Mouse (Mus musculus): ENCODE measurements around the gene Tmem150c. TPM values are rescaled to one million over a fixed set of nuclear protein-coding genes. Genes with fewer than 3 reads are reported as not detected.

Gene Tmem150c
- total RNA-seq, 2 experiments from 2014 or later, result 41.5 to 46.9 TPM

DNA sequence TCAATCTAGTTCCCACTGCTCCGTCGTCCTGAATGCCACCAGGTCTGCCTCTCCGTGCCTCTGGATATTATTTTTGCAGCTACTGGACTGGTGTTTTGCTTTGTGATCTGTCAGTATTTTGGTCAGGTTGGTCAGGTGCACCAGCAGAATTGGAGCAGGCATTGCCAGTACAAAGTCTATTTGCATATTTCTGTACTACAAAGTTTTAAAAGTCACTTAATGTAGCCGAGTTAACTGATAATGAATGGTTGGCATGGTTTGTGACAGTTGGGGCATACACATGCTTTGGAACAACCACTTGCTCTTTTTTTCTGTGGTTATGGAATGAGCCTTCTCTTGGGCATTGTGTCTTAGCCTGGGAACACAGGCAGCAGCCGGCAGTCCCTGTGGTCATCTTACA, 115.0 kb downstream of the Tmem150c start:
- Histone ChIP-seq H3K4me3 (no peak overlapping the region), H3K27ac (no peak overlapping the region)
- DNase-seq (ENCODE audit: extremely low spot score in 1 of 2, low spot score in 2 of 2), result no peak
- TF ChIP-seq CTCF (IDR thresholded peaks at IDR 0.05), result no peak
- intact Hi-C loops (cut with DNase I), result no loop called here

DNA sequence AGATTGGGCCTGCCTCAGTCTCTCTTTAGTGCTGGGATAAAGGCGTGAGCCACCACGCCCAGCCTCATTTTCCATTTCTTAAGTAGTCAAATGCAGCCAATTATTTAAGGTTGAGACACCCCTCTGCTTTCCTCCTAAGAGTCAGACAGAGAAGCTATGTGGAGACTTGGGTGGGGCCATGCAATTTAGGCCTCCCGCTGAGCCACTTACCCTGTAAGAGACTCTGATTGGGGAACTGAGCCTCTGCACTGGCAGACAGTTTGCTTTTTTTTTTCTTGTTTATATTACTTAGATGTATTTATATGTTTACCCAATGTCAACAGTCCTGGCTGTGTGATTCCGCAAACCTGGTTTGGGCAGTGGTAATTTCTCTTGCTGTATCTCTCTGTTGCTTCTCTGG, 115.6 kb downstream of the Tmem150c start:
- Histone ChIP-seq H3K4me3 (no peak overlapping the region), H3K27ac (no peak overlapping the region)
- no peak for TF ChIP-seq CTCF (IDR thresholded peaks at IDR 0.05)
- intact Hi-C loops (cut with DNase I), result no loop called here
- DNase-seq (ENCODE audit: extremely low spot score in 1 of 2, low spot score in 2 of 2), result no peak

DNA sequence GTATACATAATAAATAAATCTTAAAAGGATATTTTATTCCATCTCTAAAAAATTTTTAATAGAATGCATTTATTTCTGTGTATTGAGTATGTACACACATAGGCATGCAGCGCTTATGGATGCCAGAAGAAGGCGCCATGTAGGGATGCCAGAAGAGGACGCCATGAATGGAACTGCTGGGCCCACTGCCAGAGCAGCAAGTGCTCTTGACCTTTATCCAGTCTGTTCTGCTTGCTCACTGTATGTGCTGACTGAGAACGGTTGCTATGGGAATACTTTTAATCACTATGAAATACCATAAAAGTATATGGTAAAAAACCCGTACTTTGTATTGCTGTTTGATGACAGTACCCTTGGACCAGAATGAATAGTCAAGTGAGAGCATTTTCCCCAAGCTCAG, 116.2 kb downstream of the Tmem150c start:
- no peak overlapping the region for H3K4me3 ChIP-seq
- no peak overlapping the region for H3K27ac ChIP-seq
- TF ChIP-seq CTCF (IDR thresholded peaks at IDR 0.05), result peak; percentile 19
- intact Hi-C loops (cut with DNase I), result no loop called here
- no peak for DNase-seq (ENCODE audit: extremely low spot score in 1 of 2, low spot score in 2 of 2)

DNA sequence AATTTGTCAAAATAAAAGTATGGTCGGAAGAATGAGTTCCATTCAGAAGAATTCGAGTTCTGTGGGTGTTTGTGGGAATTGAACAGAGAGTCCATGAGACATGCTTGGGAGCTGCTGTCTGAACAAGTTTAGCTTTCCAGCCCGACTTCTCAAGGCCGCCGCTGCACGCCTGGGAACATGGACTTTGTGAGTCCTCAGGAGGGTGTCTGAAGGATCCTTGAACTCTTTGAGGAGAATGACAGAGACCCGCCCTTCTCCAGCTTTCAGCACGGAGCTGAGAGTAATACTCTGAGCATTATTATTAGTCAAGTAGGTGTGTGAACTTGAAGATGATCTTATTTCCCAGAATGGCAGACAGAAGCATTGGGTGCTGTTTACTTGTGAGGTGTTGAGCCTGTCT, 117.1 kb downstream of the Tmem150c start:
- intact Hi-C loops (cut with DNase I), result no loop called here
- no peak for TF ChIP-seq CTCF (IDR thresholded peaks at IDR 0.05)
- Histone ChIP-seq H3K4me3 (no peak overlapping the region), H3K27ac (no peak overlapping the region)
- DNase-seq (ENCODE audit: extremely low spot score in 1 of 2, low spot score in 2 of 2), result no peak

DNA sequence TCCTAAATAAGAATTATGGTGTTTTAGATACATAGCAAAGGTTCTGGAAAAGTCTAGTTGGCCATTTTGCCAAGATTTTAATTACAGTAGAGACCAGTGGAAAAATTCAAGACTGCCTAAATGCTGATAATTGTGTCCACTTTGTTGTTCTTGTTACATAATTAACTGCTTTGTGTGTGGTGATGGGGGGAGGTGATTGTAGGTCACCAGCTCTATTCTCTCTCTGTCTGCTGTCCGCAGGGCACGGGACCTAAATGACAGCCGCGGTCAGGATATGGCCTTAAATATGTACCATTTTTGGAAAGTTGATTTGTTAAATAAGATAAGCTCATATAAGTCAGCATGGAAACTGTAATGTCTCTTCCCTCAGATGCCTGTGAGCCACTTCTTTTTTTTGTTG, 118.3 kb downstream of the Tmem150c start:
- TF ChIP-seq CTCF (IDR thresholded peaks at IDR 0.05), result no peak
- Histone ChIP-seq H3K4me3 (peak overlapping the region; percentile 99; the same call in 1 of the 2 replicates), H3K27ac (no peak overlapping the region)
- intact Hi-C loops (cut with DNase I), result no loop called here
- no peak for DNase-seq (ENCODE audit: extremely low spot score in 1 of 2, low spot score in 2 of 2)

DNA sequence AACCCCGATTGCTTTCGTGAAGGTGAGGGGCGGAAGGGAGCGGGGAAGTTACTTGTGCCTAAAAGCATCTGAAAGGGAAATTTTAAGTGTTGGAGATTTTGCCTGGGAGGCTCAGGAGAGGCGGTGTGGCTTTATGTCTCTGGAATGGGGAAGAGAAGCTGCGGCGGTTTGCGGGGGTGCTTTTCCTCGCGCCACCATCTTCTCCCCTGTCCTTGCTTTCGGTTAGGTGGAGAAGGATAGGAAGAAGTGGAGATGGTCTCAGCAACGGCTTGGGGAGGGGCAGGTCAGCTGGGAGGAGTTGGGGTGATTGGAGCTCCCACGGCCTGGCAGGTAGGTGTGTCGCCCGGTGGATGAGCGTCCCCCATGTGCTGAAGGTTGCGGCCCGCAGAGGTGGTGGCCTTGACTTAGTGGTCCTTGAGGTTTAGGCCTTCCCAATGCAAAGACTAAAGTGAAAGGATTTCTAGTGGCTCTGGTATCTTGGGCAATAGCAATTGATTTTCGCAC, 119.3 kb downstream of the Tmem150c start:
- peak; percentile 29 to 43 for DNase-seq (ENCODE audit: extremely low spot score in 1 of 2, low spot score in 2 of 2)
- Histone ChIP-seq H3K27ac (peak overlapping the region; percentile 99), H3K4me3 (peak overlapping the region; percentile 99)
- intact Hi-C loops (cut with DNase I), result no loop called here
- TF ChIP-seq CTCF (IDR thresholded peaks at IDR 0.05), result no peak

DNA sequence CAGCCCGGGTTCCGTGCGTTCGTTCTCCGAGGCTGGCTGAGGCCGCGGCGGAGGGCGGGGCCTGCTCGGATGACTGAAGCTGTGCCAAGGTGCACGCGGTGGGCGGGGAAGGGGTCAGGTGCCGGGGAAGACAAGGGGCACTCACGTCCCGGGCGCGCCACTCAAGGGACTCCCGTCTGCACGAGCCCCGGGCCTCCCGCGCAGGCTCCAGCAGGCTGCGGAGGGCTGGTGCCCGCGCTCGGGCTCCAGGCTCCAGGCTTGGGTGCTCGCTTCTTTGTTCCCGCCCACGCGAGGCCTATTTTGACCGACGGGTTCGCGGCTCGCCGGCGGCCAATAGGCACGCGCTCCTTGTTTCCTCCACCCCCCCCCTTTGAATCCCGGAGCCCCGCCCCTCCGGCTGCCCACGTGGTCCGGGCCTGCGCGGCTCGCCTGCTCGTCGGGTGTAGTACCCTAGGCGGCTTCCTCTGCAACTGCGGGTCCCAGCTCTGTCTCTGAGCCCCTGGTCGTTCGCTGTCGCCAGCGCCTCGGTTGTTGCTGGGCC, 119.9 kb downstream of the Tmem150c start, which contains the start of the genes Hnrnpdl and Enoph1:
Gene Hnrnpdl, minus strand, starts transcription at position 63 of the 541 bp plus-strand sequence.
Gene Enoph1, plus strand, starts transcription at position 384 of the 541 bp plus-strand sequence.
- peak; percentile 95 for DNase-seq (ENCODE audit: extremely low spot score in 1 of 2, low spot score in 2 of 2)
- Histone ChIP-seq H3K4me3 (peak within 1 kb of the TSS; percentile 99), H3K27ac (peak within 1 kb of the TSS; percentile 99)
- intact Hi-C loops (cut with DNase I), result loop anchor here (1.0 to 5.0 kb wide), 2 partner anchors 60 to 837 kb away; partner anchors contain the start of gene 4930524J08Rik
- TF ChIP-seq CTCF (IDR thresholded peaks at IDR 0.05), result no peak; the same call in 1 of the 2 replicates

DNA sequence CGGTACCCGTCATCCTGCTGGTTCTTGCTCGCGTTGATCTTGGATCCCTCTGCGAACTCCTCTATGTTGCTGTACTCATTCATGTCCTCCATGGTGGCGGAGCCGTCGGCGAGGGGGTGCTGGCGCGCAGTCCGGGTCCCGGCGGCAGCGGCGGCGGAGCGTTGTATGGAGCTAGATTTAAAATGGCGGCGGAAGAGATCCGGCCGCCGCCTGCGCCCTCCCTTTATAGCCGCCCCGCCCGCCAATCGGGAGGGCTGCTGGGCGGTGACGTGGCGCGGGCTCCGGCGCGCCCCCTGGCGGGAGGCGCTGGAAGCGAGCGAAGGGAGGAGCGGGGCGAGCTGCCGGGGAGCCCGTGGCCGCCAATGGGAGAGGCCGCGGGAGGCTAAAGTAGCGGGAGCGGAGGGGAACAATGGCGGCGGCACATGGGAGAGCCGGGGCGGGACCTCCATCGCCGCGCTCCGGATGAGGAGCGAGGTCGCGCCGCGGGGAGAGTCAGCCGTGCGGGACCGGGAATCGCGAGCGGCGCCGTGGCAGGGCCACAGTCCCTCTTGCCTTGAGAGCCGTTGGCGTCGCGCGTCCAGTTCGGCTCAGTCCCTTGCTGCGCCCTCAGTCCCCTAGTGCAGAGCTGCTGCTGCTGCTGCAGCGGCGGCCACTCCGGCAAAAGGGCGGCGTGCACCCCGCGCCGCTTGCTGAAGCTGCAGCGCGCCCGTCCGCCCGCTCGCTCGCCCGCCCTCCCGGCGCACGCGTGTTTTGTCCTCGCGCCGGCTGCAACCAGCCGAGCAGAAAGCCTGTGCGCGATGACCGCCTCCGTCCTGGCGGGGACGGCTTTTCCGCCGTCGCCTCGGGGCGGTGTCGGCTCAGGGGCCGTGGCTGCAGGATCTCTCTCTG, 120.7 kb downstream of the Tmem150c start:
- peak overlapping the region; percentile 99 for H3K4me3 ChIP-seq
- intact Hi-C loops (cut with DNase I), result loop anchor here (1.0 to 5.0 kb wide), 2 partner anchors 60 to 837 kb away; partner anchors contain the start of gene 4930524J08Rik
- DNase-seq (ENCODE audit: extremely low spot score in 1 of 2, low spot score in 2 of 2), result peak; percentile 98 to 100
- peak overlapping the region; percentile 99 for H3K27ac ChIP-seq
- TF ChIP-seq CTCF (IDR thresholded peaks at IDR 0.05), result no peak; the same call in none of the 2 replicates

DNA sequence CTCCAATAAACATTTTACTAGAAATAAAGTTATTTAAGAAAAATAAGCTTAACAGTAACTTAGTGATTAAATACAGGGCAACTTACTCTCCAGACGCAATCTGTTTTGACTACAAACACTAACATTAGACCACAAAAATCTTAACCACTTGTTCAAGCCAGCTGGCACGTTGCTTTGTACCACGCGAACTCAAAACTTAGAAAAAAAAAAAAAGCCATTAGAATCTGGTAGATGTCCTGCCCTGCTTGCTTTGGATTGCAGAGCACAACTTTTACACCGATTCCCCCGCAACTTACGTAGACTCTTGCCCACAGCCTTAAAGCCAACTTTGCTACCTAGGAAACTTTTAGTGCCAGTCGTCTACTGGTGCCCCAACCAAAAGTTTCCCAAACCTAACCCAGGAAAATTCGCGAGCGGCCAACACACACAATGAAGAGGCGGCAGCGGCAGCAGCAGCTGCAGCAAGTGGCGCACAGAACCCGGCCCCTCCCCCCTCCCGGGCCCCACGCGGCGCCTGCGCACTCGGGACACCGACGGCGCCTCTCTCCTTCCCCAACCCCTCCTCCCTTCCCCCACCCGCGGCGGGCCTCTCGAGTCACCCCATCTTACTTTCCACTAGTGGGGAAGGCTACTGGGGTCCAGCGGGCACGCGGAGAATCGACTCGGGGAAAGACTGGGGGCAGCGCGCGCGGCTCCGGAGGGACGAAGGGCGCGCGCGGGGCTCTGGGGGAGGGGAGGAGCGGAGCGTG, 121.5 kb downstream of the Tmem150c start:
- DNase-seq (ENCODE audit: extremely low spot score in 1 of 2, low spot score in 2 of 2), result peak; percentile 89 to 90
- TF ChIP-seq CTCF (IDR thresholded peaks at IDR 0.05), result no peak
- intact Hi-C loops (cut with DNase I), result loop anchor here (5.0 kb wide), 1 partner anchor 836 kb away; no protein-coding TSS in a partner anchor
- Histone ChIP-seq H3K4me3 (peak overlapping the region; percentile 99), H3K27ac (peak overlapping the region; percentile 99)

DNA sequence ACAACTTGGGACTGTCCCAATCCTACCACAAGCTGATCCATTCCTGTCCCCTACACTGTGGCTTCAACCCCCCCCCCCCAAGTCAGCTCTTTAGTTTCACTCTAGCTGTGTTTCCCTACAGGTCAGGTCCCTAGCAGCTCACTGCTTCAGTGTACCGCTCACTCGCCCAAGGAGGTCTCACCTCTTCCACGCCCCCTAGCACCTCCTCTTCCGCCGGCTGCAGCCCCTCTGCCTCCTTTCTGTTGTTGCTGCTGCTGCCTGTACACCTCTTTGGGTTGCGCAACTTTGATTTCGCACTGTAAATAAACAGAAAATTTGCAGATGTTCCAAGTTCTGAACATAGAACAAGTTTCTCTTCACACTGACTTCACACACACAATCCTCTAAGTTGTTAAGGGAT, 122.9 kb downstream of the Tmem150c start:
- no peak for DNase-seq (ENCODE audit: extremely low spot score in 1 of 2, low spot score in 2 of 2)
- intact Hi-C loops (cut with DNase I), result loop anchor here (5.0 kb wide), 1 partner anchor 834 kb away; no protein-coding TSS in a partner anchor
- no peak for TF ChIP-seq CTCF (IDR thresholded peaks at IDR 0.05)
- no peak overlapping the region for H3K27ac ChIP-seq
- peak overlapping the region; percentile 99 for H3K4me3 ChIP-seq

DNA sequence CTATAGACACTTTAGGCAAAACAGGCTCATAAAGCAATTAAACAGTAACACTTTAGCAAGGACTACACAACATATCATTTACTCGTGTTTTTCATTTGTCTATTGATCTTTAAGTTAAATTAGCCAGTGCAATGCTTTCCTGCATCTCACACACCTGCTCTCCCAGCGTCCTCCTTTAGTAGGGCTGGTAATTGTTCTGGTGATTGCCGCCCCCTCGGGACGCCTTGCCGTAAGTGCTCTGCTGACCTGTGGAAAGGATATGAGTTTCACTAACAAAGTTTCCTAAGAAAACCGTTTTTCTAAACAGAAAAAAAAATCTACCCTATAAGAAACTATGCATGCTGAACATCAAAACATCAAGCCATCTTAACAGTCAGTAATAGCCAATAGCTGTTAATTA, 123.7 kb downstream of the Tmem150c start:
- intact Hi-C loops (cut with DNase I), result loop anchor here (5.0 kb wide), 1 partner anchor 834 kb away; no protein-coding TSS in a partner anchor
- TF ChIP-seq CTCF (IDR thresholded peaks at IDR 0.05), result peak; percentile 22
- Histone ChIP-seq H3K27ac (no peak overlapping the region), H3K4me3 (peak overlapping the region; percentile 99; the same call in 1 of the 2 replicates)
- DNase-seq (ENCODE audit: extremely low spot score in 1 of 2, low spot score in 2 of 2), result no peak

All from left cerebral cortex, adult 2 months (tissue).